Mouse (Mus musculus) cortical plate, adult 2 months (tissue): ENCODE measurements at regions not wholly inside any gene's neighbourhood (a gene's known extent, or its start where the extent isn't known, plus 50 kb on each side); places are given as distances from the start of the nearest gene placed in this dataset.

Source experiments
- CTCF ChIP-seq: fragments of 200-500 bp; IDR thresholded peaks from 2 replicates; pipeline ENCODE4 v1.5.1; 2011; ENCODE audit warnings: mild to moderate bottlenecking, control low read depth, low read length; ENCODE audit not compliant: insufficient read depth; ENCODE audit errors: extremely low read depth
- POLR2A ChIP-seq: fragments of 200-500 bp; IDR thresholded peaks from 2 replicates; pipeline ENCODE4 v1.6.1; 2011; ENCODE audit warnings: mild to moderate bottlenecking, low read length, control low read depth; ENCODE audit not compliant: insufficient read depth; ENCODE audit errors: extremely low read depth

- TF ChIP-seq CTCF (no peak), POLR2A (no peak)
Measured at GRCm38 (mm10) chr13:73077866-73078430, 182.3 kb upstream of the Irx4 start.
